Mouse (Mus musculus) hindbrain, embryonic 11.5 days (tissue): ENCODE data around the gene Eva1c. TPM values are rescaled to one million over a fixed set of nuclear protein-coding genes. Genes with fewer than 3 reads are reported as not detected.
A peak's percentile ranks its signal among the peaks of the same experiment; 100 is the strongest.

Experiments used
- ATAC-seq: fragments of 200-750 bp; cut with Nextera tagmentation; 2 replicates; pipeline ENCODE4 v1.8.0; 2017; ENCODE audit warnings: mild to moderate bottlenecking, moderate TSS enrichment, moderate library complexity; ENCODE audit not compliant: low FRiP score
- DNase-seq: peaks from one replicate; pipeline ENCODE4 v3.0.0-alpha.2; 2015; ENCODE audit warnings: low spot score
- H3K27ac ChIP-seq: fragments of 300-500 bp; sonication (generic); 2 replicates; pipeline ENCODE4 v1.5.1; 2014; ENCODE audit warnings: mild to moderate bottlenecking, low read depth, low read length
- H3K27me3 ChIP-seq: fragments of 300-500 bp; sonication (generic); 2 replicates; pipeline ENCODE4 v1.6.1; 2014; ENCODE audit warnings: mild to moderate bottlenecking, low read length, moderate library complexity, mixed read lengths; ENCODE audit not compliant: control insufficient read depth, insufficient read depth
- H3K36me3 ChIP-seq: fragments of 300-500 bp; sonication (generic); 2 replicates; pipeline ENCODE4 v1.6.1; 2014; ENCODE audit warnings: mild to moderate bottlenecking, low read length, moderate library complexity, mixed read lengths; ENCODE audit not compliant: control insufficient read depth, insufficient read depth
- H3K4me1 ChIP-seq: fragments of 300-500 bp; sonication (generic); replicated peaks from 2 replicates; pipeline ENCODE4 v1.6.1; 2014; ENCODE audit warnings: low read length, mixed read lengths; ENCODE audit not compliant: control insufficient read depth, insufficient read depth
- H3K4me2 ChIP-seq: fragments of 300-500 bp; sonication (generic); replicated peaks from 2 replicates; pipeline ENCODE4 v1.6.1; 2014; ENCODE audit warnings: mild to moderate bottlenecking, low read depth, low read length
- H3K4me3 ChIP-seq: fragments of 300-500 bp; sonication (generic); 2 replicates; pipeline ENCODE4 v1.5.1; 2014; ENCODE audit warnings: low read depth, low read length
- H3K9ac ChIP-seq: fragments of 300-500 bp; sonication (generic); 2 replicates; pipeline ENCODE4 v1.6.1; 2014; ENCODE audit warnings: low read depth, low read length
- H3K9me3 ChIP-seq: fragments of 300-500 bp; sonication (generic); 2 replicates; pipeline ENCODE4 v1.6.1; 2016; ENCODE audit warnings: low read length; ENCODE audit not compliant: control insufficient read depth
- WGBS: fragments of 180-500 bp; shearing (Covaris S2); extraction: QIAGEN DNeasy Blood & Tissue Kit; methylation state at CpG from one replicate; pipeline ENCODE4 v1.1.7; 2014; 5-methylcytosine and 5-hydroxymethylcytosine counted together
- polyA plus RNA-seq: library from polyadenylated mRNA; unstranded; fragments of >200 nt; fragmentation: Nextera tagmentation; extraction: Ambion mirVana; gene quantifications from 2 replicates; pipeline ENCODE4 v1.2.1, GENCODE M21; 2014

The Eva1c gene
- polyA plus RNA-seq, 1 experiment from 2014 or later, result 1.9 TPM

GRCm38 (mm10) chr16:90845591-90845990, 19.1 kb downstream of the Eva1c start:
- H3K9me3 ChIP-seq, result no peaks in the 10 kb centered on the region
- no peak overlapping the region for H3K4me2 ChIP-seq
- WGBS, result 70% methylated on average over 13 of the region's 13 CpGs
- H3K27ac ChIP-seq, result no peak overlapping the region
- ATAC-seq (no peak), DNase-seq (no peak)
- 0 out of 2 replicates have a peak, but pooled peaks cover 2% of the 10 kb centered on the region for H3K27me3 ChIP-seq
- no peak overlapping the region for H3K9ac ChIP-seq
- H3K4me3 ChIP-seq, result no peak overlapping the region
- H3K36me3 ChIP-seq, result no peaks in the 10 kb centered on the region
- peaks cover 8% of the 10 kb centered on the region; the same call in 1 of the 2 replicates for H3K4me1 ChIP-seq

- ATAC-seq, result no peak
- WGBS, result 74% methylated on average over 7 of the region's 7 CpGs
- no peak overlapping the region for H3K4me3 ChIP-seq
- no peak for DNase-seq
- no peaks in the 10 kb centered on the region for H3K9me3 ChIP-seq
- H3K4me2 ChIP-seq, result no peak overlapping the region
- H3K27me3 ChIP-seq, result no peaks in the 10 kb centered on the region
- no peak overlapping the region for H3K9ac ChIP-seq
- peaks cover 4% of the 10 kb centered on the region; the same call in 1 of the 2 replicates for H3K4me1 ChIP-seq
- H3K27ac ChIP-seq, result no peak overlapping the region
- no peaks in the 10 kb centered on the region for H3K36me3 ChIP-seq
Measured at GRCm38 (mm10) chr16:90848697-90849096, 22.2 kb downstream of the Eva1c start.

- no peaks in the 10 kb centered on the region for H3K9me3 ChIP-seq
- no peaks in the 10 kb centered on the region for H3K36me3 ChIP-seq
- 50% methylated on average over 12 of the region's 12 CpGs for WGBS
- no peak overlapping the region for H3K4me2 ChIP-seq
- H3K4me3 ChIP-seq, result no peak overlapping the region
- peak; percentile 66 for DNase-seq
- H3K4me1 ChIP-seq, result peaks cover 4% of the 10 kb centered on the region; the same call in 1 of the 2 replicates
- ATAC-seq, result peak; percentile 51
- no peak overlapping the region for H3K27ac ChIP-seq
- no peak overlapping the region for H3K9ac ChIP-seq
- no peaks in the 10 kb centered on the region for H3K27me3 ChIP-seq
Measured at GRCm38 (mm10) chr16:90849262-90849661, 22.7 kb downstream of the Eva1c start.

GRCm38 (mm10) chr16:90850881-90851280, 24.4 kb downstream of the Eva1c start:
- Histone ChIP-seq H3K36me3 (no peaks in the 10 kb centered on the region), H3K27me3 (no peaks in the 10 kb centered on the region), H3K4me1 (no peaks in the 10 kb centered on the region; the same call in 1 of the 2 replicates), H3K4me3 (no peak overlapping the region), H3K27ac (no peak overlapping the region), H3K4me2 (no peak overlapping the region), H3K9me3 (no peaks in the 10 kb centered on the region), H3K9ac (no peak overlapping the region)
- DNase-seq (no peak), ATAC-seq (no peak)
- WGBS, result 76% methylated on average over 6 of the region's 7 CpGs

- Histone ChIP-seq H3K4me2 (no peak overlapping the region), H3K27ac (no peak overlapping the region), H3K27me3 (no peaks in the 10 kb centered on the region), H3K9ac (no peak overlapping the region), H3K36me3 (no peaks in the 10 kb centered on the region), H3K9me3 (no peaks in the 10 kb centered on the region), H3K4me1 (no peaks in the 10 kb centered on the region; the same call in 1 of the 2 replicates), H3K4me3 (no peak overlapping the region)
- 60% methylated on average over 11 of the region's 11 CpGs for WGBS
- ATAC-seq (no peak), DNase-seq (no peak)
Measured at GRCm38 (mm10) chr16:90851621-90852334, 25.3 kb downstream of the Eva1c start.

GRCm38 (mm10) chr16:90856552-90857200, 30.2 kb downstream of the Eva1c start:
- Histone ChIP-seq H3K27ac (no peak overlapping the region), H3K4me3 (no peak overlapping the region), H3K9me3 (no peaks in the 10 kb centered on the region), H3K27me3 (no peaks in the 10 kb centered on the region), H3K9ac (no peak overlapping the region), H3K4me1 (no peaks in the 10 kb centered on the region), H3K4me2 (no peak overlapping the region), H3K36me3 (no peaks in the 10 kb centered on the region)
- no peak for ATAC-seq
- 91% methylated on average over 6 of the region's 6 CpGs for WGBS
- DNase-seq, result no peak

GRCm38 (mm10) chr16:90858206-90858605, 31.7 kb downstream of the Eva1c start:
- Histone ChIP-seq H3K36me3 (no peaks in the 10 kb centered on the region), H3K27ac (no peak overlapping the region), H3K9ac (no peak overlapping the region), H3K4me2 (no peak overlapping the region), H3K27me3 (no peaks in the 10 kb centered on the region), H3K4me3 (no peak overlapping the region), H3K4me1 (no peaks in the 10 kb centered on the region), H3K9me3 (no peaks in the 10 kb centered on the region)
- 92% methylated on average over 4 of the region's 4 CpGs for WGBS
- ATAC-seq (no peak), DNase-seq (no peak)

GRCm38 (mm10) chr16:90863036-90863435, 36.5 kb downstream of the Eva1c start:
- Histone ChIP-seq H3K9ac (no peak overlapping the region), H3K27me3 (no peaks in the 10 kb centered on the region; the same call in 1 of the 2 replicates), H3K36me3 (no peaks in the 10 kb centered on the region), H3K4me1 (no peaks in the 10 kb centered on the region), H3K4me2 (no peak overlapping the region), H3K4me3 (no peak overlapping the region), H3K27ac (no peak overlapping the region), H3K9me3 (no peaks in the 10 kb centered on the region)
- ATAC-seq (no peak), DNase-seq (no peak)
- WGBS, result 87% methylated on average over 3 of the region's 3 CpGs
